ENCODE assay signal across 12 mouse cellular contexts in the genomic region with DNA sequence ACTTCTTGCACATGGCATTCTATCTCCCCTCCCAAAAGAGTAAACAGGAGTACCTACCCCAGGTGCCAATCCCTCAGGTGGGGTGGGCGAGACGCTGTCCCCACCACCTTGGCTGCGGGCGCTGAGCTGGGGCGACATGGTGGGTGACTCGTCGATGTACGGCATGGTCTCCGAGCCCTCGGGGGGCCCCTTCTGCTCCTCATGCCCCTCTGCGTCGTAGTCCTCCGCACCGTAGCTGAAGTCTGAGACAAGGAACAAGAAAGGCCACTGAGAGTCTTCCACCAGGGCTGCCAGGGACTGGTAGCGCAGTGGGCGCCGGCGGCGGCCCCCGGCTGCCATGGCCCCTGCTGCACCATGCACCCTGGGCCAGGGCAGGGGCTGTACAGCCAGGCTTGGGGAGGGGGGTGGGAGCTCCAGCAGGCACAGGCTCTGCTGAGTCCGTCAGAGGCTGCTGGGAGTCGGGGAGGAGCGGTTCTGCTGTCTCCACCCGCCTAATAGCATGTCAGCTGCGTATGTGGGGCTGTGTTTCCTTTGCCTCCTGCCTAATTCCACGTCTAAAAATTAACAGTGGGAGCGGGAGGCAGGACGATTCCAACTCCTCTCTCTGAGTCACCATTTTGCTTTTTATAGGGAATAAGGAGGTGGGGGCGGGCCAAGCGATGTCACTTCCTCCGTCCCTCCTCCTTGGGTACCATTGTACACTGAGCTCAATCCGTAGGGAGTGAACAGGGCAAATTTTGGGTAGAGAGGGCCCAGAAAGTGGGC.
DNase-seq lines count a peak whose midpoint lies in the region; ATAC-seq and TF ChIP-seq lines count a peak whose summit lies in the region.
"Had no signal": no experiment of that assay in that cellular context is flagged by ENCODE, and none has a peak within 500 bp of the region (broad histone marks: within the 10 kb centered on the region; RNA-seq: fewer than 3 reads in every experiment).

No protein-coding gene starts in this region.

- no peaks in the 10 kb centered on the region for H3K27me3 ChIP-seq in forebrain, embryonic 14.5 days (replicated peaks; ENCODE audit: control insufficient read depth, insufficient read depth, low read length)

- ATAC-seq in forebrain, embryonic 14.5 days = no peak
- no peak for ATAC-seq in monocyte, adult 5-6 weeks (replicated peaks; ENCODE audit: insufficient number of reproducible peaks, low FRiP score, low TSS enrichment, poor library complexity, severe bottlenecking)

- H3K4me3 ChIP-seq in forebrain, embryonic 14.5 days (ENCODE audit: low read depth, low read length) = no peak overlapping the region
- H3K4me3 ChIP-seq in olfactory bulb, adult 2 months (ENCODE audit: insufficient read depth, low read depth, low read length) = peak overlapping the region; percentile 67

- WGBS in forebrain, embryonic 14.5 days = 88% methylated on average over 32 of the region's 32 CpGs
- 45% methylated on average over 32 of the region's 32 CpGs for WGBS in olfactory bulb, adult 2 months

- no peak for TF ChIP-seq CTCF in olfactory bulb, adult 2 months (IDR thresholded peaks at IDR 0.05; ENCODE audit: insufficient read depth, low read depth, low read length)

- peak; percentile 73 for DNase-seq in layer of hippocampus, adult 11-12 months (ENCODE audit: low spot score)
- no peak for DNase-seq in layer of hippocampus, adult 9-10 months (ENCODE audit: low spot score)
- no peak for DNase-seq in forebrain, embryonic 14.5 days (ENCODE audit: low spot score)
- DNase-seq in left cerebral cortex, adult 9 months (ENCODE audit: low spot score in 2 of 2) = peak; percentile 69 to 84
- DNase-seq in adrenal gland, adult (ENCODE audit: inconsistent age in 2 of 2, low spot score in 1 of 2) = no peak
- no peak for DNase-seq in cerebellum, postnatal 10 days
- DNase-seq: cerebellum, adult 2 months; kidney, postnatal 36 days; lung, postnatal 10 days; thymus, adult 2 months had no signal

- no peaks in the 10 kb centered on the region for H3K36me3 ChIP-seq in forebrain, embryonic 14.5 days (ENCODE audit: control insufficient read depth, insufficient read depth, low read length)

- no peak overlapping the region for H3K9ac ChIP-seq in forebrain, embryonic 14.5 days (ENCODE audit: low read length)

- H3K27ac ChIP-seq in forebrain, embryonic 14.5 days (ENCODE audit: low read depth, low read length) = peak overlapping the region; percentile 82
- peak overlapping the region; percentile 97 for H3K27ac ChIP-seq in olfactory bulb, adult 2 months (ENCODE audit: insufficient read depth, low read depth, low read length)

- no peaks in the 10 kb centered on the region for H3K9me3 ChIP-seq in forebrain, embryonic 14.5 days (replicated peaks; ENCODE audit: control insufficient read depth, low read length)

- TF ChIP-seq POLR2A in olfactory bulb, adult 2 months (IDR thresholded peaks at IDR 0.05; ENCODE audit: insufficient read depth, low read depth, low read length) = peak; percentile 65

- H3K4me1 ChIP-seq in forebrain, embryonic 14.5 days (ENCODE audit: control insufficient read depth, insufficient read depth, low read length) = peaks cover 15% of the 10 kb centered on the region
- H3K4me1 ChIP-seq in olfactory bulb, adult 2 months (ENCODE audit: control insufficient read depth, insufficient read depth, low read length) = peaks cover 41% of the 10 kb centered on the region

- no peak overlapping the region for H3K4me2 ChIP-seq in forebrain, embryonic 14.5 days (ENCODE audit: low read length)

Comparison
In these comparisons a context has a peak if more than half of its experiments do, and no peak if none do; other contexts are left out.
1. DNase-seq: peak in layer of hippocampus, adult 11-12 months (single experiment) and left cerebral cortex, adult 9 months (2 of 2); none in layer of hippocampus, adult 9-10 months (single experiment), forebrain, embryonic 14.5 days (single experiment), adrenal gland, adult (0 of 2) and cerebellum, postnatal 10 days (0 of 2).